Mouse (Mus musculus) ovary, postnatal 14 days (tissue): ENCODE results near the gene Grb10.

Source experiments
- DNase-seq: peaks from one replicate; pipeline ENCODE4 v3.0.0; 2022; ENCODE audit warnings: low spot score

The Grb10 gene

GRCm38 (mm10) chr11:11944082-11944349 lies 94.5 kb downstream of the Grb10 start:
- no peak for DNase-seq

- DNase-seq, result no peak
These were observed 95.0 kb downstream of the Grb10 start for GRCm38 (mm10) chr11:11943240-11944081.

- DNase-seq, result no peak
These were observed 95.9 kb downstream of the Grb10 start for GRCm38 (mm10) chr11:11942320-11943217.

GRCm38 (mm10) chr11:11940833-11941681 lies 97.4 kb downstream of the Grb10 start:
- DNase-seq, result no peak

- no peak for DNase-seq
These were observed 98.9 kb downstream of the Grb10 start for GRCm38 (mm10) chr11:11939611-11940010.

GRCm38 (mm10) chr11:11938591-11938990 lies 99.9 kb downstream of the Grb10 start:
- no peak for DNase-seq

- DNase-seq, result no peak
These were observed 101.0 kb downstream of the Grb10 start for GRCm38 (mm10) chr11:11937340-11938030.

GRCm38 (mm10) chr11:11934808-11935207 lies 103.7 kb downstream of the Grb10 start:
- DNase-seq, result no peak

- DNase-seq, result no peak
These were observed 106.2 kb downstream of the Grb10 start for GRCm38 (mm10) chr11:11932102-11932789.

GRCm38 (mm10) chr11:11931688-11932087 lies 106.8 kb downstream of the Grb10 start:
- no peak for DNase-seq

GRCm38 (mm10) chr11:11930527-11930926 lies 108.0 kb downstream of the Grb10 start:
- no peak for DNase-seq

GRCm38 (mm10) chr11:11929059-11929458 lies 109.4 kb downstream of the Grb10 start:
- DNase-seq, result no peak

- no peak for DNase-seq
These were observed 109.9 kb downstream of the Grb10 start for GRCm38 (mm10) chr11:11928586-11928985.

GRCm38 (mm10) chr11:11923900-11924299 lies 114.6 kb downstream of the Grb10 start:
- no peak for DNase-seq

GRCm38 (mm10) chr11:11923345-11923744 lies 115.1 kb downstream of the Grb10 start:
- DNase-seq, result no peak

GRCm38 (mm10) chr11:11922106-11922505 lies 116.4 kb downstream of the Grb10 start:
- DNase-seq, result no peak

- peak; percentile 7 for DNase-seq
These were observed 130.6 kb downstream of the Grb10 start for GRCm38 (mm10) chr11:11907703-11908413.

- no peak for DNase-seq
These were observed 133.0 kb downstream of the Grb10 start for GRCm38 (mm10) chr11:11905518-11905917.

GRCm38 (mm10) chr11:11904995-11905394 lies 133.5 kb downstream of the Grb10 start:
- DNase-seq, result no peak

- DNase-seq, result no peak
These were observed 137.0 kb downstream of the Grb10 start for GRCm38 (mm10) chr11:11901509-11901908.
